Mouse (Mus musculus) intestine, embryonic 16.5 days (tissue): ENCODE results near the gene Galnt2. TPM values are rescaled to one million over a fixed set of nuclear protein-coding genes. Genes with fewer than 3 reads are reported as not detected.
A peak's percentile ranks its signal among the peaks of the same experiment; 100 is the strongest.

ENCODE experiments used
- ATAC-seq: fragments of 200-750 bp; cut with Nextera tagmentation; 2 replicates; pipeline ENCODE4 v1.8.0; 2017; ENCODE audit warnings: moderate TSS enrichment, moderate library complexity
- H3K27ac ChIP-seq: fragments of 300-500 bp; sonication (generic); 2 replicates; pipeline ENCODE4 v1.5.1; 2014; ENCODE audit warnings: mild to moderate bottlenecking, low read length
- H3K27me3 ChIP-seq: fragments of 300-500 bp; sonication (generic); replicated peaks from 2 replicates; pipeline ENCODE4 v1.6.1; 2014; ENCODE audit warnings: low read length, control low read depth, mixed read lengths; ENCODE audit not compliant: control insufficient read depth, insufficient read depth
- H3K36me3 ChIP-seq: fragments of 300-500 bp; sonication (generic); 2 replicates; pipeline ENCODE4 v1.6.1; 2014; ENCODE audit warnings: low read length, control low read depth; ENCODE audit not compliant: control insufficient read depth, insufficient read depth
- H3K4me1 ChIP-seq: fragments of 300-500 bp; sonication (generic); 2 replicates; pipeline ENCODE4 v1.6.1; 2014; ENCODE audit warnings: low read length, control low read depth, mixed read lengths; ENCODE audit not compliant: control insufficient read depth, insufficient read depth
- H3K4me2 ChIP-seq: fragments of 300-500 bp; sonication (generic); 2 replicates; pipeline ENCODE4 v1.6.1; 2014; ENCODE audit warnings: low read depth, low read length, control low read depth
- H3K4me3 ChIP-seq: fragments of 300-500 bp; sonication (generic); 2 replicates; pipeline ENCODE4 v1.5.1; 2014; ENCODE audit warnings: mild to moderate bottlenecking, low read length
- H3K9ac ChIP-seq: fragments of 300-500 bp; sonication (generic); 2 replicates; pipeline ENCODE4 v1.6.1; 2014; ENCODE audit warnings: low read depth, low read length
- H3K9me3 ChIP-seq: fragments of 300-500 bp; sonication (generic); 2 replicates; pipeline ENCODE4 v1.6.1; 2016; ENCODE audit warnings: low read length, control low read depth; ENCODE audit not compliant: control insufficient read depth
- WGBS: fragments of 180-500 bp; shearing (Covaris S2); extraction: QIAGEN DNeasy Blood & Tissue Kit; methylation state at CpG from one replicate; pipeline ENCODE4 v1.1.7; 2014; 5-methylcytosine and 5-hydroxymethylcytosine counted together
- polyA plus RNA-seq: library from polyadenylated mRNA; unstranded; fragments of >200 nt; fragmentation: Nextera tagmentation; extraction: Ambion mirVana; gene quantifications from 2 replicates; pipeline ENCODE4 v1.2.1, GENCODE M21; 2015

Galnt2 gene
- polyA plus RNA-seq, 1 experiment from 2014 or later: 35.9 TPM

- 0 out of 2 replicates have a peak, but pooled peaks have one; percentile 14 for ATAC-seq
- peaks cover 5% of the 10 kb centered on the region for H3K4me1 ChIP-seq
- 80% methylated on average over 5 of the region's 5 CpGs for WGBS
- H3K4me2 ChIP-seq: no peak overlapping the region
- no peak overlapping the region for H3K4me3 ChIP-seq
- H3K9me3 ChIP-seq: no peaks in the 10 kb centered on the region
- H3K36me3 ChIP-seq: no peaks in the 10 kb centered on the region
- no peak overlapping the region for H3K9ac ChIP-seq
- no peaks in the 10 kb centered on the region for H3K27me3 ChIP-seq
- no peak overlapping the region for H3K27ac ChIP-seq
Measured at GRCm38 (mm10) chr8:124291693-124292092, 60.5 kb downstream of the Galnt2 start.

GRCm38 (mm10) chr8:124292965-124293364 lies 61.8 kb downstream of the Galnt2 start:
- WGBS: 71% methylated on average over 9 of the region's 9 CpGs
- no peak overlapping the region for H3K27ac ChIP-seq
- H3K4me1 ChIP-seq: peaks cover 5% of the 10 kb centered on the region
- no peak for ATAC-seq
- no peak overlapping the region for H3K4me3 ChIP-seq
- H3K36me3 ChIP-seq: no peaks in the 10 kb centered on the region
- H3K4me2 ChIP-seq: no peak overlapping the region
- no peaks in the 10 kb centered on the region for H3K9me3 ChIP-seq
- H3K9ac ChIP-seq: no peak overlapping the region
- no peaks in the 10 kb centered on the region for H3K27me3 ChIP-seq

- WGBS: 57% methylated on average over 6 of the region's 6 CpGs
- Histone ChIP-seq H3K4me3 (no peak overlapping the region), H3K36me3 (no peaks in the 10 kb centered on the region), H3K9ac (no peak overlapping the region), H3K4me1 (peaks cover 5% of the 10 kb centered on the region), H3K4me2 (no peak overlapping the region), H3K27me3 (no peaks in the 10 kb centered on the region), H3K27ac (no peak overlapping the region), H3K9me3 (no peaks in the 10 kb centered on the region)
- no peak for ATAC-seq
Measured at GRCm38 (mm10) chr8:124294425-124294824, 63.2 kb downstream of the Galnt2 start.

- Histone ChIP-seq H3K27ac (no peak overlapping the region), H3K4me3 (no peak overlapping the region), H3K9me3 (no peaks in the 10 kb centered on the region), H3K27me3 (no peaks in the 10 kb centered on the region), H3K36me3 (no peaks in the 10 kb centered on the region), H3K4me1 (peaks cover 5% of the 10 kb centered on the region), H3K4me2 (no peak overlapping the region), H3K9ac (no peak overlapping the region)
- WGBS: 58% methylated on average over 10 of the region's 10 CpGs
- no peak; the same call in 1 of the 2 replicates for ATAC-seq
Measured at GRCm38 (mm10) chr8:124294900-124295299, 63.7 kb downstream of the Galnt2 start.

- Histone ChIP-seq H3K27me3 (no peaks in the 10 kb centered on the region), H3K4me1 (peaks cover 5% of the 10 kb centered on the region), H3K4me3 (no peak overlapping the region), H3K9ac (no peak overlapping the region), H3K4me2 (no peak overlapping the region), H3K36me3 (no peaks in the 10 kb centered on the region), H3K9me3 (no peaks in the 10 kb centered on the region), H3K27ac (no peak overlapping the region)
- ATAC-seq: no peak
- 81% methylated on average over 6 of the region's 6 CpGs for whole genome bisulfite sequencing
Measured at GRCm38 (mm10) chr8:124295357-124295756, 64.2 kb downstream of the Galnt2 start.

- Histone ChIP-seq H3K9ac (no peak overlapping the region), H3K27ac (no peak overlapping the region), H3K4me2 (no peak overlapping the region), H3K4me1 (0 out of 2 replicates have a peak, but pooled peaks cover 2% of the 10 kb centered on the region), H3K27me3 (no peaks in the 10 kb centered on the region), H3K9me3 (no peaks in the 10 kb centered on the region), H3K4me3 (no peak overlapping the region), H3K36me3 (no peaks in the 10 kb centered on the region)
- ATAC-seq: no peak
- WGBS: 89% methylated on average over 4 of the region's 4 CpGs
Measured at GRCm38 (mm10) chr8:124301512-124301911, 70.3 kb downstream of the Galnt2 start.

- no peaks in the 10 kb centered on the region for H3K9me3 ChIP-seq
- 0 out of 2 replicates have a peak, but pooled peaks cover 2% of the 10 kb centered on the region for H3K4me1 ChIP-seq
- H3K4me3 ChIP-seq: no peak overlapping the region
- no peak overlapping the region for H3K9ac ChIP-seq
- 83% methylated on average over 7 of the region's 7 CpGs for WGBS
- no peak overlapping the region for H3K4me2 ChIP-seq
- H3K27ac ChIP-seq: no peak overlapping the region
- no peaks in the 10 kb centered on the region for H3K27me3 ChIP-seq
- ATAC-seq: no peak
- no peaks in the 10 kb centered on the region for H3K36me3 ChIP-seq
Measured at GRCm38 (mm10) chr8:124301935-124302555, 70.9 kb downstream of the Galnt2 start.

- H3K9ac ChIP-seq: peak overlapping the region; percentile 13; the same call in 1 of the 2 replicates
- no peak overlapping the region for H3K27ac ChIP-seq
- WGBS: 87% methylated on average over 15 of the region's 15 CpGs
- H3K4me2 ChIP-seq: no peak overlapping the region
- no peaks in the 10 kb centered on the region for H3K36me3 ChIP-seq
- no peak for ATAC-seq
- H3K27me3 ChIP-seq: no peaks in the 10 kb centered on the region
- H3K4me3 ChIP-seq: no peak overlapping the region
- H3K9me3 ChIP-seq: no peaks in the 10 kb centered on the region
- H3K4me1 ChIP-seq: 0 out of 2 replicates have a peak, but pooled peaks cover 2% of the 10 kb centered on the region
Measured at GRCm38 (mm10) chr8:124303211-124303902, 72.2 kb downstream of the Galnt2 start.

GRCm38 (mm10) chr8:124304141-124304540 lies 73.0 kb downstream of the Galnt2 start:
- H3K9me3 ChIP-seq: no peaks in the 10 kb centered on the region
- no peak overlapping the region for H3K27ac ChIP-seq
- 81% methylated on average over 4 of the region's 4 CpGs for WGBS
- H3K27me3 ChIP-seq: no peaks in the 10 kb centered on the region
- 0 out of 2 replicates have a peak, but pooled peaks cover 2% of the 10 kb centered on the region for H3K4me1 ChIP-seq
- H3K9ac ChIP-seq: 0 out of 2 replicates have a peak overlapping the region, but pooled peaks have one; percentile 13
- no peaks in the 10 kb centered on the region for H3K36me3 ChIP-seq
- no peak overlapping the region for H3K4me2 ChIP-seq
- no peak overlapping the region for H3K4me3 ChIP-seq
- no peak for ATAC-seq
